Mouse (Mus musculus): ENCODE results near the gene Aptx. TPM values are rescaled to one million over a fixed set of nuclear protein-coding genes. Genes with fewer than 3 reads are reported as not detected.
A peak's percentile ranks its signal among the peaks of the same experiment; 100 is the strongest.

Aptx gene
- total and polyA plus RNA-seq, 2 experiments from 2014 or later = 13.2 to 38.3 TPM

DNA sequence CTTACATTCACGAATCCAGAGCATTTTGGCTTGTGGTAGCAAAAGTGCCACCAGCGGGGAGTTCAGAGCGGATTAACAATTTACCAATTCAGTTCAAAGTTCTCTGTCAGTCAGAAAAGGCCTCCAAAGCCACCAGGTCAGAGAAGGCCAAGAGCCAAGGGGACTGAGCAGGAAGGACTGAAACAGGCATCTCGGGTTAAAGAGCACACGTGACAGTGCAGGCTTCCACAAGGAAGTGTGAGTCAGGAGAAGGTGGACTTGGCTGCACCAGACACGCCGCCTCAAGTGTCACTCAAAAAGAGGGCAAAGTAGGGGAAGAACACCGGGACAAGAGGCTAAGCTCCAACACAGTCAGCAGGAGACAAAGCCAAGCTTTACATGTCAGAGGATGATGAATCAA, 2.8 kb downstream of the Aptx start:
- H3K36me3 ChIP-seq (ENCODE audit: insufficient read depth, low read length) = 0 out of 2 replicates have a peak, but pooled peaks cover under 1% of the 10 kb centered on the region
- H3K9ac ChIP-seq (replicated peaks; ENCODE audit: low read length) = no peak overlapping the region
- DNase-seq (ENCODE audit: low spot score) (no peak), ATAC-seq (no peak)
- WGBS = 80% methylated on average over 8 of the region's 8 CpGs
- H3K4me2 ChIP-seq (ENCODE audit: low read depth, low read length) = no peak overlapping the region
- TF ChIP-seq CTCF (IDR thresholded peaks at IDR 0.05; ENCODE audit: low read depth) = no peak
- H3K27me3 ChIP-seq (ENCODE audit: insufficient read depth, low read length) = no peaks in the 10 kb centered on the region
- no peak overlapping the region for H3K27ac ChIP-seq
- no peaks in the 10 kb centered on the region for H3K9me3 ChIP-seq (ENCODE audit: low read length)
- H3K4me1 ChIP-seq (ENCODE audit: insufficient read depth, low read length) = peaks cover 16% of the 10 kb centered on the region
- H3K4me3 ChIP-seq (ENCODE audit: low read length) = no peak overlapping the region

DNA sequence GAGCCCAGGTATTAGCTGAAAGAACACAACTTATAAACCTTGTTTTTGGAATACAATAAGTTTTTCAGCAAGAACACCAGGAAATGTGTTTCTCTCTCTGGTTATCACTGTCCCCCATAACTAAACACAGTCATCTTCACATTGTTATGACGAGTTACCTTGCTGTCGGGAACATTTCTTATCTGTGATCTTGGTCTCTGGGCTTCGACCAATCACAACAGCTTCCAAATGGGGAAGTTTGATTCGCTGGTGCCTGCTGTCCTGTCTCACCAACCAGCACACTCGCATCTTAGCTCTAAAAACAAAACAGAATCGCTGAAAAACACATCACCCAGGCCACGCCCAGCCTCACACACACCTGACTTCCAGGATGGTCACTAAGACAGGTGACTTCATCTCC, 5.9 kb downstream of the Aptx start:
- H3K4me2 ChIP-seq (ENCODE audit: low read depth, low read length) = no peak overlapping the region
- H3K4me1 ChIP-seq (ENCODE audit: insufficient read depth, low read length) = peaks cover 4% of the 10 kb centered on the region
- H3K9me3 ChIP-seq (ENCODE audit: low read length) = no peaks in the 10 kb centered on the region
- no peak overlapping the region for H3K4me3 ChIP-seq (ENCODE audit: low read length)
- H3K27me3 ChIP-seq (ENCODE audit: insufficient read depth, low read length) = no peaks in the 10 kb centered on the region
- H3K27ac ChIP-seq = no peak overlapping the region
- H3K36me3 ChIP-seq (ENCODE audit: insufficient read depth, low read length) = peaks cover 23% of the 10 kb centered on the region
- ATAC-seq = no peak
- H3K9ac ChIP-seq (replicated peaks; ENCODE audit: low read length) = no peak overlapping the region
- DNase-seq (ENCODE audit: low spot score) = no peak
- no peak for TF ChIP-seq CTCF (IDR thresholded peaks at IDR 0.05; ENCODE audit: low read depth)
- WGBS = 87% methylated on average over 7 of the region's 7 CpGs

DNA sequence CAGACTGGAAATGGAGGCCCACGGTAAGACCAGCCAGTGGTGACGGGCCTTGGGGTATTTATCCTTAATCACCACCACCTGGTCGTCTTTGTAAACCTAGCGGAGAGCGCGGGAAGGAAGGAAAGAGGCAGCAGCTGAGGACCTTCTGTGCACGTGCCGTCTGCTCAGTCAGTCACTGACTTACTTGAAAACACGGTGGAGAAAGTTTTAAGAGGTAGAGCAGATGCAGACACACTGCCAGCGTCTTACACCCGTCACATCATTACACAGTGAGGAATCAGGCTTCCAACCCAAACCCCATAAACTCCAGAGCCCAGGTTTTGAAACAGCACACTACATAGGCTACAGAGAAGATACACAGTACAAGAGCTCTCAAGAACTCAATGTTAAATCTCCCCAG, 11.9 kb downstream of the Aptx start:
- Histone ChIP-seq H3K4me1 (ENCODE audit: insufficient read depth, low read length) (no peaks in the 10 kb centered on the region), H3K36me3 (ENCODE audit: insufficient read depth, low read length) (peaks cover 44% of the 10 kb centered on the region)
- TF ChIP-seq CTCF (IDR thresholded peaks at IDR 0.05; ENCODE audit: low read depth) = no peak

DNA sequence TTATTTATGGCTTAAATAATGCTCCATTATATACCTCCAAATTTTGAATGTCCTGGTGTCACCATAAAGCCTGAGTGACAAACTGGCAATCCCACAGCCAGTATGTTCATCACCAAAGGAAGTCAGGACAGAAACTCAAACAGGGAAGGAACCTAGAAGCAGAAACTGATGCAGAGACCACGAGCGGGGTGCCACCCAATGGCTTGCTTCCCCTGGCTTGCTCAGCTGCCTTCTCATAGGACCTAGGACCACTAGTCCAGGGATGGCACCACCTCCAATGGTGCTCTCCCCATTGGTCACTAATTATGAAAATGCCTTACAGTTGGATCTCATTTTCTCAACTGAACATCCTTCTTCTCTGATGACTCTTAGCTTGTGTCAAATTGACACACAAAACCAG, 19.7 kb downstream of the Aptx start:
- no peak for TF ChIP-seq CTCF (IDR thresholded peaks at IDR 0.05; ENCODE audit: low read depth)
- ATAC-seq (no peak), DNase-seq (ENCODE audit: low spot score) (no peak)
- no peaks in the 10 kb centered on the region for H3K4me1 ChIP-seq (ENCODE audit: insufficient read depth, low read length)
- H3K27ac ChIP-seq = no peak overlapping the region
- H3K9ac ChIP-seq (replicated peaks; ENCODE audit: low read length) = no peak overlapping the region
- H3K4me3 ChIP-seq (ENCODE audit: low read length) = no peak overlapping the region
- H3K36me3 ChIP-seq (ENCODE audit: insufficient read depth, low read length) = 0 out of 2 replicates have a peak, but pooled peaks cover 10% of the 10 kb centered on the region
- no peaks in the 10 kb centered on the region for H3K27me3 ChIP-seq (ENCODE audit: insufficient read depth, low read length)
- no peak overlapping the region for H3K4me2 ChIP-seq (ENCODE audit: low read depth, low read length)
- WGBS = 95% methylated on average over 2 of the region's 2 CpGs
- H3K9me3 ChIP-seq (ENCODE audit: low read length) = no peaks in the 10 kb centered on the region

More for the DNA sequence above, 11.9 kb downstream of the Aptx start:
- H3K4me3 ChIP-seq (ENCODE audit: low read length) = no peak overlapping the region
- 85% methylated on average over 11 of the region's 11 CpGs for WGBS
- no peak overlapping the region for H3K4me2 ChIP-seq (ENCODE audit: low read depth, low read length)
- no peaks in the 10 kb centered on the region for H3K9me3 ChIP-seq (ENCODE audit: low read length)
- no peak overlapping the region for H3K9ac ChIP-seq (replicated peaks; ENCODE audit: low read length)
- H3K27me3 ChIP-seq (ENCODE audit: insufficient read depth, low read length) = no peaks in the 10 kb centered on the region
- ATAC-seq = no peak
- H3K27ac ChIP-seq = no peak overlapping the region
- no peak for DNase-seq (ENCODE audit: low spot score)

DNA sequence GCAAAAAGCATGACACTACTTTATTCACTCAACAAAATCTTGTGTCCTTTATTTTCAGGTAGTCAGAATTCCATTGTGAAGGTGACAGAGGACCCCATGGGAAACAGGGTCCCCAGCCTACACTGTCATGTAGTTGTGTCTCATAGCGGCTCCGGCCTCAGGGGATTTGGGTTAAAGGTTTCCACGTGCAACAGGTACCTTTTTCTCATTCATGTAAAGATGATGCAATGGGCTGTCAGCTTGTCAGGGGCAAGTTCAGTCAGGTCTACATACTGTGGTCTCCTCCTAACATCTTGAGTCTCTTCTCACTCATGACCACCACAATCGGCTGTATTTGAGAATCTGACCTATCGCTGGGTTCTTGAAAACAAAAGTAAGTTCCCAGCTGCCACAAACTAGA, 20.6 kb downstream of the Aptx start:
- 90% methylated on average over 5 of the region's 5 CpGs for WGBS
- peak; percentile 18; the same call in 1 of the 2 replicates for ATAC-seq
- no peak for TF ChIP-seq CTCF (IDR thresholded peaks at IDR 0.05; ENCODE audit: low read depth)
- no peak for DNase-seq (ENCODE audit: low spot score)
- H3K36me3 ChIP-seq (ENCODE audit: insufficient read depth, low read length) = 0 out of 2 replicates have a peak, but pooled peaks cover 6% of the 10 kb centered on the region
- no peak overlapping the region for H3K27ac ChIP-seq
- no peak overlapping the region for H3K4me3 ChIP-seq (ENCODE audit: low read length)
- no peaks in the 10 kb centered on the region for H3K4me1 ChIP-seq (ENCODE audit: insufficient read depth, low read length)
- H3K9me3 ChIP-seq (ENCODE audit: low read length) = no peaks in the 10 kb centered on the region
- H3K4me2 ChIP-seq (ENCODE audit: low read depth, low read length) = no peak overlapping the region
- no peak overlapping the region for H3K9ac ChIP-seq (replicated peaks; ENCODE audit: low read length)
- no peaks in the 10 kb centered on the region for H3K27me3 ChIP-seq (ENCODE audit: insufficient read depth, low read length)

DNA sequence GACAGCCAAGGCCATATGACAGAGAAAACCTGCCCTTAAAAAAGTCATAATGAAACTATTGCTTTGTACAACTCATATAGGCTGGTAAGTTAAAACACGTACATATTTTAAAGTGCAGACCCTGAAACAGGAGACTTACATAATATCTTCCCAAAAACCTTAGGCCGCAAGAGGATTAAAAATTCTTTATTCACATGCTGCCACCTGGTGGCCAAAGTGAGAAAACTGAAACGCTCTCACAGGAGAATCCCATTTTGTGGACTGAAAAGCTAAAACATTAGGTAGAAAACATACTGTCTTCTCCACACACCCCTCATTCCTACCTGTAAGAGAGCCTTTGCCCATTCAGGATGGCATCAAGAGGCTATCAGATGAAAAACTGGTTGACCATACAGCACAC, 21.1 kb downstream of the Aptx start:
- no peaks in the 10 kb centered on the region for H3K9me3 ChIP-seq (ENCODE audit: low read length)
- 11% methylated on average over 3 of the region's 3 CpGs for WGBS
- no peak overlapping the region for H3K27ac ChIP-seq
- TF ChIP-seq CTCF (IDR thresholded peaks at IDR 0.05; ENCODE audit: low read depth) = peak; percentile 79
- DNase-seq (ENCODE audit: low spot score) (peak; percentile 87), ATAC-seq (peak; percentile 6; the same call in 1 of the 2 replicates)
- H3K27me3 ChIP-seq (ENCODE audit: insufficient read depth, low read length) = no peaks in the 10 kb centered on the region
- H3K4me3 ChIP-seq (ENCODE audit: low read length) = no peak overlapping the region
- H3K4me1 ChIP-seq (ENCODE audit: insufficient read depth, low read length) = no peaks in the 10 kb centered on the region
- H3K36me3 ChIP-seq (ENCODE audit: insufficient read depth, low read length) = 0 out of 2 replicates have a peak, but pooled peaks cover 6% of the 10 kb centered on the region
- no peak overlapping the region for H3K4me2 ChIP-seq (ENCODE audit: low read depth, low read length)
- no peak overlapping the region for H3K9ac ChIP-seq (replicated peaks; ENCODE audit: low read length)

DNA sequence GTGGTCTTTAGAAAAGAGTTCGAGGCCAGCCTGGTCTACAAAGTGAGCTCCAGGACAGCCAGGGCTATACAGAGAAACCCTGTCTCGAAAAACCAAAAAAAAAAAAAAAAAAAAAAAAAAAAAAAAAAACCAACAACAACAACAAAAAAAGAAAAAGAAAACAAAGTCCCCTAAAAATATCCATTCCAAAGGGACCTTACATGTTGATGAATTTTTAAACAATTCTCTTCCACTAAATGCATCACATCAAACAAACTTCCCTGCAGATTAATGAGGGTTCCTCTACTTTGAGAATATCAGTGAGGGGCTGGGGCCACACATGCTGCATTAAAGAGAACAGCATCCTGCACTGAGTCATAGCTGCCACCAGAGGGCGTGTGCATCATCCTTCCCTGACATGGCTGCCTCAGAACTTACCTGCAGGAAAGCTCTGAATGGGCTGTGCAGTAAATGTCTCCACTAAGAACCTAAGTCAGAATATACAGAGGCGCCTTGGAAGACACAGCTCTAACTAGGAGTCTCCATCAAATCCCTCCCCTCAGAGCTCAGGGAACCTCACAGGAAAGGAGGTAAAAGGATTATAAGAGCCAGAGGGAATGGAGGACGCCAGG, 22.6 kb downstream of the Aptx start:
- Histone ChIP-seq H3K9me3 (ENCODE audit: low read length) (no peaks in the 10 kb centered on the region), H3K4me1 (ENCODE audit: insufficient read depth, low read length) (no peaks in the 10 kb centered on the region), H3K27ac (no peak overlapping the region), H3K4me2 (ENCODE audit: low read depth, low read length) (no peak overlapping the region), H3K4me3 (ENCODE audit: low read length) (no peak overlapping the region), H3K9ac (replicated peaks; ENCODE audit: low read length) (no peak overlapping the region), H3K27me3 (ENCODE audit: insufficient read depth, low read length) (no peaks in the 10 kb centered on the region), H3K36me3 (ENCODE audit: insufficient read depth, low read length) (no peaks in the 10 kb centered on the region)
- 55% methylated on average over 5 of the region's 5 CpGs for WGBS
- TF ChIP-seq CTCF (IDR thresholded peaks at IDR 0.05; ENCODE audit: low read depth) = peak; percentile 80
- ATAC-seq (no peak), DNase-seq (ENCODE audit: low spot score) (peak; percentile 62)
